Mouse (Mus musculus): ENCODE measurements around the gene Lurap1. TPM values are rescaled to one million over a fixed set of nuclear protein-coding genes. Genes with fewer than 3 reads are reported as not detected.

The Lurap1 gene
- polyA plus RNA-seq (2012; rRNA removed) = 0.85 and 1.4 TPM in 2 replicates

- H3K4me1 ChIP-seq (ENCODE audit: control insufficient read depth, insufficient read depth, insufficient read length, low read length) = peaks cover 3% of the 10 kb centered on the region; the same call in 1 of the 2 replicates
- WGBS = 52% methylated on average over 6 of the region's 6 CpGs
- H3K4me3 ChIP-seq (ENCODE audit: low read depth, low read length) = peak within 1 kb of the TSS; percentile 92
- no peaks in the 10 kb centered on the region for H3K27me3 ChIP-seq (ENCODE audit: control insufficient read depth, insufficient read depth, low read length)
- TF ChIP-seq CTCF (IDR thresholded peaks at IDR 0.05; ENCODE audit: extremely low read depth, insufficient read length, insufficient replicate concordance, low read depth, low read length) = no peak
- no peak for TF ChIP-seq POLR2A (IDR thresholded peaks at IDR 0.05; ENCODE audit: low read depth, low read length)
- H3K36me3 ChIP-seq (ENCODE audit: control insufficient read depth, insufficient read depth, low read length) = peaks cover 30% of the 10 kb centered on the region
- peak within 1 kb of the TSS; percentile 74 for H3K27ac ChIP-seq (ENCODE audit: insufficient read depth, low read depth, low read length)
These were observed at the start of gene Lurap1 for GRCm38 (mm10) chr4:116151238-116151637. TSS of gene Lurap1 (minus strand) at chr4:116151338.

- H3K4me1 ChIP-seq (ENCODE audit: control insufficient read depth, insufficient read depth, insufficient read length, low read length) = no peaks in the 10 kb centered on the region
- no peak overlapping the region for H3K4me3 ChIP-seq (ENCODE audit: low read depth, low read length)
- TF ChIP-seq POLR2A (IDR thresholded peaks at IDR 0.05; ENCODE audit: low read depth, low read length) (no peak), CTCF (IDR thresholded peaks at IDR 0.05; ENCODE audit: extremely low read depth, insufficient read length, insufficient replicate concordance, low read depth, low read length) (no peak)
- H3K27ac ChIP-seq (ENCODE audit: insufficient read depth, low read depth, low read length) = no peak overlapping the region
- 74% methylated on average over 2 of the region's 2 CpGs for WGBS
- no peaks in the 10 kb centered on the region for H3K27me3 ChIP-seq (ENCODE audit: control insufficient read depth, insufficient read depth, low read length)
- no peaks in the 10 kb centered on the region for H3K36me3 ChIP-seq (ENCODE audit: control insufficient read depth, insufficient read depth, low read length)
These were observed 47.3 kb upstream of the Lurap1 start for GRCm38 (mm10) chr4:116198422-116198821.

GRCm38 (mm10) chr4:116193583-116194383 lies 42.6 kb upstream of the Lurap1 start:
- H3K4me1 ChIP-seq (ENCODE audit: control insufficient read depth, insufficient read depth, insufficient read length, low read length) = no peaks in the 10 kb centered on the region
- no peaks in the 10 kb centered on the region for H3K36me3 ChIP-seq (ENCODE audit: control insufficient read depth, insufficient read depth, low read length)
- H3K27me3 ChIP-seq (ENCODE audit: control insufficient read depth, insufficient read depth, low read length) = no peaks in the 10 kb centered on the region
- no peak for TF ChIP-seq POLR2A (IDR thresholded peaks at IDR 0.05; ENCODE audit: low read depth, low read length)
- TF ChIP-seq CTCF (IDR thresholded peaks at IDR 0.05; ENCODE audit: extremely low read depth, insufficient read length, insufficient replicate concordance, low read depth, low read length) = no peak
- 67% methylated on average over 9 of the region's 9 CpGs for whole genome bisulfite sequencing
- H3K27ac ChIP-seq (ENCODE audit: insufficient read depth, low read depth, low read length) = no peak overlapping the region
- H3K4me3 ChIP-seq (ENCODE audit: low read depth, low read length) = no peak overlapping the region

GRCm38 (mm10) chr4:116192286-116192835 lies 41.2 kb upstream of the Lurap1 start:
- Histone ChIP-seq H3K36me3 (ENCODE audit: control insufficient read depth, insufficient read depth, low read length) (no peaks in the 10 kb centered on the region), H3K4me1 (ENCODE audit: control insufficient read depth, insufficient read depth, insufficient read length, low read length) (no peaks in the 10 kb centered on the region), H3K27me3 (ENCODE audit: control insufficient read depth, insufficient read depth, low read length) (no peaks in the 10 kb centered on the region), H3K27ac (ENCODE audit: insufficient read depth, low read depth, low read length) (no peak overlapping the region), H3K4me3 (ENCODE audit: low read depth, low read length) (no peak overlapping the region)
- no peak for TF ChIP-seq CTCF (IDR thresholded peaks at IDR 0.05; ENCODE audit: extremely low read depth, insufficient read length, insufficient replicate concordance, low read depth, low read length)
- no peak for TF ChIP-seq POLR2A (IDR thresholded peaks at IDR 0.05; ENCODE audit: low read depth, low read length)
- WGBS = 57% methylated on average over 4 of the region's 4 CpGs

- 64% methylated on average over 4 of the region's 4 CpGs for WGBS
- Histone ChIP-seq H3K4me3 (ENCODE audit: low read depth, low read length) (no peak overlapping the region), H3K27me3 (ENCODE audit: control insufficient read depth, insufficient read depth, low read length) (no peaks in the 10 kb centered on the region), H3K36me3 (ENCODE audit: control insufficient read depth, insufficient read depth, low read length) (no peaks in the 10 kb centered on the region), H3K27ac (ENCODE audit: insufficient read depth, low read depth, low read length) (no peak overlapping the region), H3K4me1 (ENCODE audit: control insufficient read depth, insufficient read depth, insufficient read length, low read length) (no peaks in the 10 kb centered on the region)
- TF ChIP-seq CTCF (IDR thresholded peaks at IDR 0.05; ENCODE audit: extremely low read depth, insufficient read length, insufficient replicate concordance, low read depth, low read length) (no peak), POLR2A (IDR thresholded peaks at IDR 0.05; ENCODE audit: low read depth, low read length) (no peak)
These were observed 33.9 kb upstream of the Lurap1 start for GRCm38 (mm10) chr4:116185083-116185482.

- Histone ChIP-seq H3K36me3 (ENCODE audit: control insufficient read depth, insufficient read depth, low read length) (no peaks in the 10 kb centered on the region), H3K4me3 (ENCODE audit: low read depth, low read length) (no peak overlapping the region), H3K27me3 (ENCODE audit: control insufficient read depth, insufficient read depth, low read length) (no peaks in the 10 kb centered on the region), H3K27ac (ENCODE audit: insufficient read depth, low read depth, low read length) (no peak overlapping the region), H3K4me1 (ENCODE audit: control insufficient read depth, insufficient read depth, insufficient read length, low read length) (peaks cover 4% of the 10 kb centered on the region; the same call in 1 of the 2 replicates)
- WGBS = 66% methylated on average over 12 of the region's 12 CpGs
- no peak for TF ChIP-seq CTCF (IDR thresholded peaks at IDR 0.05; ENCODE audit: extremely low read depth, insufficient read length, insufficient replicate concordance, low read depth, low read length)
- no peak for TF ChIP-seq POLR2A (IDR thresholded peaks at IDR 0.05; ENCODE audit: low read depth, low read length)
These were observed 31.6 kb upstream of the Lurap1 start for GRCm38 (mm10) chr4:116182745-116183144.

- Histone ChIP-seq H3K27me3 (ENCODE audit: control insufficient read depth, insufficient read depth, low read length) (no peaks in the 10 kb centered on the region), H3K4me3 (ENCODE audit: low read depth, low read length) (no peak overlapping the region), H3K27ac (ENCODE audit: insufficient read depth, low read depth, low read length) (no peak overlapping the region), H3K4me1 (ENCODE audit: control insufficient read depth, insufficient read depth, insufficient read length, low read length) (peaks cover 9% of the 10 kb centered on the region; the same call in 1 of the 2 replicates), H3K36me3 (ENCODE audit: control insufficient read depth, insufficient read depth, low read length) (no peaks in the 10 kb centered on the region)
- no peak for TF ChIP-seq POLR2A (IDR thresholded peaks at IDR 0.05; ENCODE audit: low read depth, low read length)
- no peak for TF ChIP-seq CTCF (IDR thresholded peaks at IDR 0.05; ENCODE audit: extremely low read depth, insufficient read length, insufficient replicate concordance, low read depth, low read length)
- 90% methylated on average over 3 of the region's 3 CpGs for WGBS
These were observed 30.9 kb upstream of the Lurap1 start for GRCm38 (mm10) chr4:116182079-116182478.

Data from small intestine, adult 2 months (tissue).